Mouse (Mus musculus) lung, postnatal 0 days (tissue): Measurements from ENCODE around the gene Csf3r.
A peak's percentile ranks its signal among the peaks of the same experiment; 100 is the strongest.

Source experiments
- CTCF ChIP-seq: IDR thresholded peaks from 2 replicates; pipeline ENCODE4 v1.5.1; 2016; ENCODE audit warnings: antibody characterized with exemption, mild to moderate bottlenecking
- EP300 ChIP-seq: IDR thresholded peaks from 2 replicates; pipeline ENCODE4 v1.6.1; 2016; ENCODE audit warnings: antibody characterized with exemption, mild to moderate bottlenecking, control low read depth

GRCm38 (mm10) chr4:125990143-125990542 is 34.2 kb upstream of the Csf3r start:
- TF ChIP-seq CTCF (peak; percentile 87), EP300 (no peak)
